Mouse (Mus musculus) small intestine, adult 2 months (tissue): ENCODE measurements at regions not wholly inside any gene's neighbourhood (a gene's known extent, or its start where the extent isn't known, plus 50 kb on each side); places are given as distances from the start of the nearest gene placed in this dataset.

ENCODE experiments used
- CTCF ChIP-seq: fragments of 200-500 bp; IDR thresholded peaks from 2 replicates; pipeline ENCODE4 v1.5.1; 2012; ENCODE audit warnings: low read depth, mild to moderate bottlenecking, control low read depth, inconsistent platforms, low read length, moderate library complexity, mixed read lengths; ENCODE audit not compliant: insufficient replicate concordance, insufficient read length; ENCODE audit errors: extremely low read depth
- POLR2A ChIP-seq: fragments of 200-500 bp; IDR thresholded peaks from 2 replicates; pipeline ENCODE4 v1.6.1; 2012; ENCODE audit warnings: low read depth, mild to moderate bottlenecking, control low read depth, inconsistent platforms, low read length, moderate library complexity

GRCm38 (mm10) chr12:110074921-110075320, 203.9 kb upstream of the Dio3 start:
- TF ChIP-seq CTCF (no peak), POLR2A (no peak)
